Mouse (Mus musculus) cortical plate, adult 2 months (tissue): ENCODE results near the gene Tspan17.

Experiments
- CTCF ChIP-seq: fragments of 200-500 bp; IDR thresholded peaks from 2 replicates; pipeline ENCODE4 v1.5.1; 2011; ENCODE audit warnings: mild to moderate bottlenecking, control low read depth, low read length; ENCODE audit not compliant: insufficient read depth; ENCODE audit errors: extremely low read depth
- POLR2A ChIP-seq: fragments of 200-500 bp; IDR thresholded peaks from 2 replicates; pipeline ENCODE4 v1.6.1; 2011; ENCODE audit warnings: mild to moderate bottlenecking, low read length, control low read depth; ENCODE audit not compliant: insufficient read depth; ENCODE audit errors: extremely low read depth

- TF ChIP-seq POLR2A (no peak), CTCF (no peak)
These were observed 22.3 kb downstream of the Tspan17 start for GRCm38 (mm10) chr13:54811476-54811875.
